Mouse (Mus musculus): ENCODE data around the gene Mtcl1.

DNA sequence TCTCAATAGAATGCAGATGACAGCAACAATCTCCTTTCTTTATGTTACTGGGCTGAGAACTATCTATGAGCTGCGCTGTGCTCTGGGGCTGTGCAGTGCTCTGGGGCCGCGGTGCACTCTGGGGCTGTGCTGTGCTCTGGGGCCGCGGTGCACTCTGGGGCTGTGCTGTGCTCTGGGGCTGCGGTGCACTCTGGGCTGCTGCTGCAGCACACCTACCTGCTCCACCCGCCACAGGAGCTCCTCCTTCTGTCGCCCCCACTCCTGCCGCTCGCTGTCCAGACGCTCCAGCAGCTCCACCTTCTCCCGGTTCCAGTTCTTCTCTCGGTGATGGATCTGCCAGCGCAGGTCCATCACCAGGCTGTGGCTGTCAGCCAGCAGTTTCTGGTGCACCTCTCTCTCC lies 95.6 kb downstream of the Mtcl1 start:
- TF ChIP-seq CTCF (IDR thresholded peaks at IDR 0.05; ENCODE audit: low read depth) (no peak), EP300 (IDR thresholded peaks at IDR 0.05; ENCODE audit: low read depth) (no peak)

Data from heart, postnatal 0 days (tissue).